Mouse (Mus musculus) heart, adult 2 months (tissue): ENCODE measurements around the gene Sp8. TPM values are rescaled to one million over a fixed set of nuclear protein-coding genes. Genes with fewer than 3 reads are reported as not detected.

Source experiments
- DNase-seq, 2 experiments: peaks; one replicate each; pipeline ENCODE4 v3.0.0; 2021
- H3K27ac ChIP-seq: fragments of 200-600 bp; 2 replicates; pipeline ENCODE4 v1.8.1; 2022
- H3K27me3 ChIP-seq: fragments of 200-500 bp; 2 replicates; pipeline ENCODE4 v1.6.1; 2012; ENCODE audit warnings: mild to moderate bottlenecking, low read length, inconsistent platforms, mixed read lengths; ENCODE audit not compliant: control insufficient read depth, insufficient read depth
- H3K36me3 ChIP-seq: fragments of 200-500 bp; 2 replicates; pipeline ENCODE4 v1.6.1; 2012; ENCODE audit warnings: low read length, inconsistent platforms; ENCODE audit not compliant: control insufficient read depth, insufficient read depth
- H3K4me1 ChIP-seq: fragments of 200-500 bp; 2 replicates; pipeline ENCODE4 v1.6.1; 2011; ENCODE audit warnings: low read length; ENCODE audit not compliant: control insufficient read depth, insufficient read depth
- H3K4me3 ChIP-seq: fragments of 200-600 bp; 2 replicates; pipeline ENCODE4 v1.8.1; 2022
- H3K79me2 ChIP-seq: fragments of 200-500 bp; replicated peaks from 2 replicates; pipeline ENCODE4 v1.6.1; 2012; ENCODE audit warnings: mild to moderate bottlenecking, inconsistent platforms, low read length, moderate library complexity, mixed read lengths; ENCODE audit not compliant: control insufficient read depth, insufficient read depth
- H3K9ac ChIP-seq: fragments of 200-500 bp; 2 replicates; pipeline ENCODE4 v1.6.1; 2012; ENCODE audit warnings: low read depth, mild to moderate bottlenecking, control low read depth, inconsistent platforms, low read length, mixed read lengths
- CTCF ChIP-seq: fragments of 200-600 bp; IDR thresholded peaks from 2 replicates; pipeline ENCODE4 v1.8.1; 2022; ENCODE audit warnings: antibody characterized with exemption, mild to moderate bottlenecking, moderate library complexity
- EP300 ChIP-seq: fragments of 200-500 bp; IDR thresholded peaks from 2 replicates; pipeline ENCODE4 v1.6.1; 2011; ENCODE audit warnings: low read depth, low read length, control low read depth; ENCODE audit not compliant: insufficient read depth
- POLR2A ChIP-seq: fragments of 200-500 bp; IDR thresholded peaks from 2 replicates; pipeline ENCODE4 v1.6.1; 2011; ENCODE audit warnings: mild to moderate bottlenecking, low read depth, low read length, control low read depth; ENCODE audit not compliant: insufficient read depth
- WGBS: fragments of 180-500 bp; shearing (Covaris S2); methylation state at CpG from one replicate; pipeline ENCODE4 v1.1.7; 2018; 5-methylcytosine and 5-hydroxymethylcytosine counted together
- intact Hi-C: fragments of 180-260 bp; cut with DNase I; formaldehyde crosslinking; loops from one replicate; pipeline ENCODE4 v1.15.1; 2025
- polyA plus RNA-seq: library from polyadenylated mRNA; depleted of rRNA; stranded (reverse); fragments of >200 nt; gene quantifications from 2 replicates; pipeline ENCODE4 v1.2.3, GENCODE M21; 2012
- total RNA-seq, 2 experiments: library from RNA; stranded (reverse); gene quantifications; 2 replicates each; pipeline ENCODE4 v1.2.3; 2021

Sp8 gene
- total and polyA plus RNA-seq, 3 experiments: not detected

DNA sequence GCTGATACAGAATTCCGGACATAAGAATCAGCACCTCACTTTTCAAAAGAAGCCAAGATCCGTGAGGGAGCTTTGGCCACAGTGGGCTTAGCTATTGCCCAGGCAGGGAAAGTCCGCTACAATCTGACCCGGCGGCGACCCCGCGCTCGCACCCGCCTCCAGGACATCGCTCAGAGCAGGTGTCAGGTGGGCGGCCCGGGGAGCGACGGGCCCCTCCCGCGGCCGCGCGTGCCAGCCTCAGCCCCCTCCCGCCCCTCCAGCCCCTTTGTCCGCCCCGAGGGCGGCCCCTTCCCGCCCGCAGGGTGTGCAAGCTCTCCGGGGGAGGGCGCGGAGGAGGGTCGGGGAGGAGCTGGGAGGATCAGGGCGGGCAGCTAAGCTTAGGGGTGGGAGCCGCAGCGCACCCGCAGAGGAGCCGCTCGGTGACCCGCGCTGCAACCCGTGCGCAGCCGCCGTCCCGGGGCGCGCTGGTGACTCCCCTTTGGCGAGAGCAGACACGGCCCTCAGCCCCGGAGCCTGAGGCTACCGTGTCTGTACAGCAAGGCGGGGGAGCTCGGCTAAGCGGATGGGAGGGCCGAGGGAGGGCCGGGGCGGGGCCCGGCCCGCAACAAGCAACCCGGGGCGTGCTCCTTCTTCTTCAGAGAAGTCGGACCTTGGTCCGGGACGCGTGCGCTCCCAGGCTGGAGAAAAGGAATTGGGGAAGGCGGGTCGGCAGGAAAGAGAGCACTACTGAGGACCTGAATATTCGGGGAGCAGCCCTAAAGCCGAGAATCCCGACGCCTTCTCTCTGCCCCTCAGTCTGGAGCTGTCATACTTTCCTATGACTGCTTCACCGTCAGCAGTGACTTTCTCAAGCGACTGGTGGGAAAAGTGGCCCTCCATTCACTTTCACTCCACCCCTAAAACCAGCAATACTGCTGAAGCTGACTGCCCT, 9.5 kb upstream of the Sp8 start:
- H3K4me3 ChIP-seq: peak overlapping the region; percentile 22; the same call in 1 of the 2 replicates

GRCm38 (mm10) chr12:118837361-118837760, 8.8 kb upstream of the Sp8 start:
- Histone ChIP-seq H3K9ac (no peak overlapping the region), H3K79me2 (no peaks in the 10 kb centered on the region), H3K27ac (no peak overlapping the region), H3K4me1 (no peaks in the 10 kb centered on the region), H3K36me3 (no peaks in the 10 kb centered on the region), H3K4me3 (no peak overlapping the region), H3K27me3 (peaks cover 20% of the 10 kb centered on the region)
- intact Hi-C loops: no loop called here
- 5% methylated on average over 11 of the region's 11 CpGs for WGBS
- DNase-seq: no peak
- no peak for TF ChIP-seq POLR2A
- TF ChIP-seq CTCF: no peak
- no peak for TF ChIP-seq EP300

More for the DNA sequence above, 9.5 kb upstream of the Sp8 start:
- no peaks in the 10 kb centered on the region for H3K79me2 ChIP-seq
- WGBS: 2% methylated on average over 72 of the region's 72 CpGs
- H3K9ac ChIP-seq: no peak overlapping the region
- H3K4me1 ChIP-seq: no peaks in the 10 kb centered on the region
- peaks cover 20% of the 10 kb centered on the region for H3K27me3 ChIP-seq
- no peak overlapping the region for H3K27ac ChIP-seq
- H3K36me3 ChIP-seq: no peaks in the 10 kb centered on the region
- TF ChIP-seq POLR2A (no peak), EP300 (no peak), CTCF (no peak)
- intact Hi-C loops: no loop called here
- DNase-seq: no peak

DNA sequence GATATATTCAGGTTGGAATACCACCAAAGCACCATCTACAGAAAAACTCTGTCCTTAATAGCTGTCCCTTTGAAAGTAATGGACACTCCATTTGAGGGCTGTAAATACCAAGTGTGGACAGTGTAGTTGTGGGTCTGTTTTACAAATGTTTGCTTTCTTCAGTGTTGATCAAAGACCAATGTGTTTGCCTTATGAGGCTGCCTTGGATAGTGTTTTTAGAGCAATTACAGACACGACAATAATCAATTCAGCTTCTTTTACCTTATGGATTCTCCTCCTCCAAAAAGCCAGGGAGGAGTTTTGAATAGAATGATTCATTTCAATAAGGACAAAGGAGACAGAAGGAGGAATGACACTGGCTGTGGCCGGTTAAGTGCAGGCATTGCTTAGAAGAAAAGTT, 7.9 kb upstream of the Sp8 start:
- no peak for DNase-seq
- H3K36me3 ChIP-seq: no peaks in the 10 kb centered on the region
- WGBS: 12% methylated on average over 2 of the region's 2 CpGs
- H3K4me3 ChIP-seq: no peak overlapping the region
- H3K27ac ChIP-seq: no peak overlapping the region
- no peak for TF ChIP-seq POLR2A
- no peak for TF ChIP-seq EP300
- no peak for TF ChIP-seq CTCF
- H3K4me1 ChIP-seq: no peaks in the 10 kb centered on the region
- peaks cover 27% of the 10 kb centered on the region for H3K27me3 ChIP-seq
- H3K9ac ChIP-seq: no peak overlapping the region
- intact Hi-C loops: no loop called here
- H3K79me2 ChIP-seq: no peaks in the 10 kb centered on the region

DNA sequence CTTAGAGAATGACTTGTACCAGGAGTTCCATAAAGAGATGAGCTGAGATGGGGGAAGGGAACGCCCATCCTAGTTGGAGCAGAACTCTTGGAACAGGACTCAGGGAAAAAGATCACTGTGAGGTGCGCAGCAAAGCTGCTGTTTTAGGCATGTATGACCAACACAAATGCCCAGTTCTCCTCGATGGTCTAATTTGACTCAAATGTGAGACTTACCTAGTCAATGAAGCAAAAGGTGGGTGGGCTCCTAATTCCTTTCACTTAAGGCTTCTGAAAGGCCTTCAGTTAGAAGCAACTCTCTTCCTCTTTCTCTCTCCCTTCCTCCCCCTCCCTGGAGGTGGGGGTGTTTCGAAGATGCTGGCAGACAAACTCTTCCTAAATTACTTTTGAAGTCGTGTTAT, 6.7 kb upstream of the Sp8 start:
- no peak for DNase-seq
- Histone ChIP-seq H3K79me2 (no peaks in the 10 kb centered on the region), H3K27me3 (peaks cover 27% of the 10 kb centered on the region), H3K4me3 (no peak overlapping the region), H3K36me3 (no peaks in the 10 kb centered on the region), H3K9ac (no peak overlapping the region), H3K4me1 (no peaks in the 10 kb centered on the region), H3K27ac (no peak overlapping the region)
- intact Hi-C loops: no loop called here
- no peak for TF ChIP-seq POLR2A
- no peak for TF ChIP-seq EP300
- TF ChIP-seq CTCF: no peak
- 18% methylated on average over 5 of the region's 5 CpGs for WGBS

DNA sequence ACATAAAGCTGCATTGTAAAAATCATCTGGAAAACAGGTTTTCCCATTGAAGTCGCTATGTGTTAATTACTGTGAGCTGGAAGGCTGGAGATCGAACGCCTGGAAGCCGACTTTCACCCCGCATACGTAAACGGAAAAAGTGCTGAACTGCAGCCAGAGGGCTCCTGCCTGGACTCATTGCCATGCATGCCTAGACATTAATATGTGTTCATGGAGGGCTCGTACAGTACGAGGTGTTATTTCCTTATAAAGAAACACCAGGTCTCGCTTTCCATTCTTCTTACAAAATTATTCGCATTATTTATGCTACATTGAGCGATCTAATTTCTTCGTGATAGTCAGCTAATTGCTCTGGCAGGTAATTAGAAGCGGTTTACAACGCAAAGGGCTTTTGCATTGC, 5.8 kb upstream of the Sp8 start:
- Histone ChIP-seq H3K4me3 (no peak overlapping the region), H3K36me3 (no peaks in the 10 kb centered on the region), H3K27me3 (peaks cover 27% of the 10 kb centered on the region), H3K9ac (no peak overlapping the region), H3K4me1 (no peaks in the 10 kb centered on the region), H3K79me2 (no peaks in the 10 kb centered on the region), H3K27ac (no peak overlapping the region)
- DNase-seq: no peak
- TF ChIP-seq POLR2A (no peak), EP300 (no peak), CTCF (no peak)
- intact Hi-C loops: loop anchor here (10.0 kb wide), 2 partner anchors 256 to 536 kb away; partner anchors contain the start of gene Sp4
- 9% methylated on average over 15 of the region's 15 CpGs for WGBS

- Histone ChIP-seq H3K4me3 (no peak overlapping the region), H3K36me3 (no peaks in the 10 kb centered on the region), H3K4me1 (no peaks in the 10 kb centered on the region), H3K9ac (no peak overlapping the region), H3K27ac (no peak overlapping the region), H3K27me3 (peaks cover 27% of the 10 kb centered on the region), H3K79me2 (no peaks in the 10 kb centered on the region)
- intact Hi-C loops: loop anchor here (10.0 kb wide), 2 partner anchors 256 to 536 kb away; partner anchors contain the start of gene Sp4
- DNase-seq: no peak
- no peak for TF ChIP-seq CTCF
- no peak for TF ChIP-seq POLR2A
- TF ChIP-seq EP300: no peak
- 6% methylated on average over 12 of the region's 12 CpGs for WGBS
These were observed 5.3 kb upstream of the Sp8 start for GRCm38 (mm10) chr12:118840861-118841260.
